Comparison of ENCODE assay signal across 20 mouse cellular contexts in genomic region chr8:124292965-124293364, GRCm38 (mm10).
DNase-seq lines count a peak whose midpoint lies in the region; ATAC-seq and TF ChIP-seq lines count a peak whose summit lies in the region.
"Had no signal": no experiment of that assay in that cellular context is flagged by ENCODE, and none has a peak within 500 bp of the region (broad histone marks: within the 10 kb centered on the region; RNA-seq: fewer than 3 reads in every experiment).

No protein-coding gene starts in this region.

- 0 out of 2 replicates have a peak overlapping the region, but pooled peaks have one; percentile 40 for H3K27ac ChIP-seq in forebrain, embryonic 10.5 days
- no peak overlapping the region for H3K27ac ChIP-seq in forebrain, embryonic 13.5 days
- 0 out of 2 replicates have a peak overlapping the region, but pooled peaks have one; percentile 8 for H3K27ac ChIP-seq in hindbrain, embryonic 12.5 days
- H3K27ac ChIP-seq in hindbrain, postnatal 0 days, result no peak overlapping the region
- no peak overlapping the region for H3K27ac ChIP-seq in neural tube, embryonic 11.5 days (ENCODE audit: low read depth, low read length)
- H3K27ac ChIP-seq: liver, embryonic 13.5 days; lung, embryonic 15.5 days had no signal

- no peaks in the 10 kb centered on the region for H3K27me3 ChIP-seq in forebrain, embryonic 10.5 days (ENCODE audit: poor library complexity, severe bottlenecking)
- H3K27me3 ChIP-seq in forebrain, embryonic 13.5 days, result no peaks in the 10 kb centered on the region
- no peaks in the 10 kb centered on the region for H3K27me3 ChIP-seq in hindbrain, embryonic 12.5 days
- no peaks in the 10 kb centered on the region for H3K27me3 ChIP-seq in hindbrain, postnatal 0 days (ENCODE audit: insufficient read depth, low read length)
- no peaks in the 10 kb centered on the region for H3K27me3 ChIP-seq in neural tube, embryonic 11.5 days (ENCODE audit: control insufficient read depth, insufficient read depth, low read length)
- H3K27me3 ChIP-seq: limb, embryonic 12.5 days; liver, embryonic 13.5 days; lung, embryonic 15.5 days; stomach, embryonic 15.5 days had no signal

- no peak for TF ChIP-seq CTCF in hindbrain, postnatal 0 days (IDR thresholded peaks at IDR 0.05; ENCODE audit: low read depth)

- peaks cover 26% of the 10 kb centered on the region for H3K36me3 ChIP-seq in forebrain, embryonic 10.5 days (replicated peaks)
- H3K36me3 ChIP-seq in forebrain, embryonic 13.5 days (ENCODE audit: poor library complexity, severe bottlenecking), result peaks cover 26% of the 10 kb centered on the region
- H3K36me3 ChIP-seq in hindbrain, embryonic 12.5 days, result 0 out of 2 replicates have a peak, but pooled peaks cover 6% of the 10 kb centered on the region
- no peaks in the 10 kb centered on the region for H3K36me3 ChIP-seq in hindbrain, postnatal 0 days (ENCODE audit: insufficient read depth, low read length)
- no peaks in the 10 kb centered on the region for H3K36me3 ChIP-seq in neural tube, embryonic 11.5 days (ENCODE audit: control insufficient read depth, insufficient read depth, low read length)
- H3K36me3 ChIP-seq: G1E; lung, embryonic 15.5 days; stomach, embryonic 15.5 days had no signal

- no peak overlapping the region for H3K4me3 ChIP-seq in forebrain, embryonic 10.5 days
- no peak overlapping the region for H3K4me3 ChIP-seq in forebrain, embryonic 13.5 days
- no peak overlapping the region for H3K4me3 ChIP-seq in hindbrain, embryonic 12.5 days
- no peak overlapping the region for H3K4me3 ChIP-seq in hindbrain, postnatal 0 days (ENCODE audit: low read length)
- no peak overlapping the region for H3K4me3 ChIP-seq in neural tube, embryonic 11.5 days (ENCODE audit: low read depth, low read length)
- H3K4me3 ChIP-seq: limb, embryonic 12.5 days; liver, embryonic 13.5 days; lung, embryonic 15.5 days; stomach, embryonic 15.5 days had no signal

- no peak overlapping the region for H3K4me2 ChIP-seq in forebrain, embryonic 13.5 days
- no peak overlapping the region for H3K4me2 ChIP-seq in hindbrain, embryonic 12.5 days (replicated peaks)
- H3K4me2 ChIP-seq in hindbrain, postnatal 0 days (ENCODE audit: low read depth, low read length), result no peak overlapping the region
- no peak overlapping the region for H3K4me2 ChIP-seq in neural tube, embryonic 11.5 days (ENCODE audit: low read depth)
- H3K4me2 ChIP-seq: limb, embryonic 12.5 days; liver, embryonic 13.5 days; lung, embryonic 15.5 days; stomach, embryonic 15.5 days had no signal

- DNase-seq in forebrain, embryonic 10.5 days (ENCODE audit: extremely low spot score, low spot score), result no peak
- no peak for DNase-seq in hindbrain, postnatal 0 days (ENCODE audit: low spot score)
- no peak for DNase-seq in neural tube, embryonic 11.5 days (ENCODE audit: low spot score)
- no peak for DNase-seq in neural tube, embryonic 10.5 days (ENCODE audit: extremely low spot score, low spot score)
- no peak for DNase-seq in retina, postnatal 1 day
- DNase-seq in spleen, adult 12 weeks (ENCODE audit: low spot score), result no peak
- DNase-seq: adrenal gland, postnatal 36 days; cerebellum, adult 8-10 months; heart, adult 18-20 months; liver, embryonic 13.5 days; right cerebral cortex, adult 18-20 months; thymus, adult 2 months had no signal

- peaks cover 38% of the 10 kb centered on the region for H3K4me1 ChIP-seq in forebrain, embryonic 10.5 days
- H3K4me1 ChIP-seq in forebrain, embryonic 13.5 days, result peaks cover 37% of the 10 kb centered on the region
- peaks cover 27% of the 10 kb centered on the region for H3K4me1 ChIP-seq in hindbrain, embryonic 12.5 days
- peaks cover 4% of the 10 kb centered on the region; the same call in 1 of the 2 replicates for H3K4me1 ChIP-seq in hindbrain, postnatal 0 days (ENCODE audit: insufficient read depth, low read length)
- H3K4me1 ChIP-seq in neural tube, embryonic 11.5 days (ENCODE audit: control insufficient read depth, insufficient read depth, low read length), result peaks cover 12% of the 10 kb centered on the region

- ATAC-seq in forebrain, embryonic 13.5 days, result no peak
- no peak for ATAC-seq in hindbrain, embryonic 12.5 days (ENCODE audit: low FRiP score)
- ATAC-seq in hindbrain, postnatal 0 days, result no peak
- no peak for ATAC-seq in neural tube, embryonic 11.5 days (ENCODE audit: insufficient read depth, low FRiP score, low TSS enrichment)
- ATAC-seq: CD4-positive, CD25-positive, alpha-beta regulatory T cell, adult 4 months; intestine, postnatal 0 days had no signal

- no peak overlapping the region for H3K9ac ChIP-seq in forebrain, embryonic 13.5 days
- H3K9ac ChIP-seq in hindbrain, embryonic 12.5 days, result no peak overlapping the region
- no peak overlapping the region for H3K9ac ChIP-seq in hindbrain, postnatal 0 days (replicated peaks; ENCODE audit: low read length)
- H3K9ac ChIP-seq in neural tube, embryonic 11.5 days (ENCODE audit: low read length), result peak overlapping the region; percentile 29; the same call in 1 of the 2 replicates
- H3K9ac ChIP-seq: limb, embryonic 12.5 days; liver, embryonic 13.5 days; lung, embryonic 15.5 days; stomach, embryonic 15.5 days had no signal

- 93% methylated on average over 9 of the region's 9 CpGs for WGBS in forebrain, embryonic 10.5 days
- WGBS in forebrain, embryonic 13.5 days, result 80% methylated on average over 9 of the region's 9 CpGs
- WGBS in hindbrain, embryonic 12.5 days, result 86% methylated on average over 9 of the region's 9 CpGs
- 65% methylated on average over 9 of the region's 9 CpGs for WGBS in hindbrain, postnatal 0 days
- 89% methylated on average over 9 of the region's 9 CpGs for WGBS in neural tube, embryonic 11.5 days

- no peaks in the 10 kb centered on the region for H3K9me3 ChIP-seq in forebrain, embryonic 10.5 days
- H3K9me3 ChIP-seq in forebrain, embryonic 13.5 days (replicated peaks), result no peaks in the 10 kb centered on the region
- no peaks in the 10 kb centered on the region for H3K9me3 ChIP-seq in hindbrain, embryonic 12.5 days (replicated peaks)
- no peaks in the 10 kb centered on the region for H3K9me3 ChIP-seq in hindbrain, postnatal 0 days (ENCODE audit: low read length)
- no peaks in the 10 kb centered on the region for H3K9me3 ChIP-seq in neural tube, embryonic 11.5 days (ENCODE audit: control insufficient read depth, low read length)
- H3K9me3 ChIP-seq: limb, embryonic 12.5 days; liver, embryonic 13.5 days; lung, embryonic 15.5 days; stomach, embryonic 15.5 days had no signal

Comparison
In these comparisons a context has a peak if more than half of its experiments do, and no peak if none do; other contexts are left out.
1. H3K27ac ChIP-seq: peak in forebrain, embryonic 10.5 days (single experiment) and hindbrain, embryonic 12.5 days (single experiment); none in forebrain, embryonic 13.5 days (single experiment), hindbrain, postnatal 0 days (single experiment) and neural tube, embryonic 11.5 days (single experiment).